Mouse (Mus musculus): ENCODE measurements around the gene 2310002L09Rik.
"Not testable (repeated sequence)": the region's sequence is repeated elsewhere in the genome, so short reads cannot be mapped to it uniquely, and the experiment has no call there.

2310002L09Rik gene

DNA sequence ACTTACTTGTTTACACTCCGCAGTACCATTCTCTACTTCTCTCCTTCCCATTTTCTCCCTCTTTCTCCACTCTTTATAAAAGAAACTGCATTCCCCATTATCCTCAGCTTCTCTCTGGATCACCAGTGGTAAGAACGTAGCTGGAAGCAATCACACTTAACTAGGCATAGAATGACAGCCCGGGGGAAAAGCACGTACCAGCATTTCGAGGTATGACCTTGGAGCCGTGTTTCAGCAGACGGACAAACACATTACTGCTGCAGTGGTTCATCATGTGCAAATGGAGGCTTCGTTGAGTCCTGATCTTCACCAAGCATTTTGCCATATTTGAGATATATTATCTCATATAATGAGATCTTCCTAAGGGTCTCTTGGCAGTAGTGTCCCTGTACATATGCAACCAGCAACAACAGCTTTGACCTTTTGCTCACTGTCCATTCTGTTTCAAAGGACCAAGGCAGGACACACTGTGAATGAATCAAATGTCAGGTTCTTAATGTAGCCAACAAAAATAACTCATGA is at the start of gene 2310002L09Rik:
2310002L09Rik (minus strand) TSS at position 472 of the 522 bp plus-strand sequence.
- DNase-seq: no peak

DNA sequence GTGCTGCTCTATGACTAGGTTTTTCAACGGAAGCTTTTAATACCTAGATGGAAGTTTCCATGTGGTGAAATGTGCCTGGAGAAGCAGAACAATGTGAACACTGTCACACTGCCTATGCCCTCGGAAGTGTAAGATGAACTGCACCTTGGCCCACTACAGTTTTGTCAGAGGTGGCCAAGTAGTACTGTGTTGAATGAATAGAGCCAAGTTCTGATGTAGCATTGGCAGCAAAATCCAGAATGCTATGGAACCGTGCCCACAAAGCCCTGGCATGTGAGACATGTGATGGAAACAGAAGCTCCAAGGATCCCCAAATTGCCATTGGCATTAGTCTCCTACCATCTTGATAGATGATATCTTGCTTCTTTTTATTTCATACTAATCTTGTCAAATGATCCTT is 29.8 kb upstream of the 2310002L09Rik start:
- no peak for DNase-seq

DNA sequence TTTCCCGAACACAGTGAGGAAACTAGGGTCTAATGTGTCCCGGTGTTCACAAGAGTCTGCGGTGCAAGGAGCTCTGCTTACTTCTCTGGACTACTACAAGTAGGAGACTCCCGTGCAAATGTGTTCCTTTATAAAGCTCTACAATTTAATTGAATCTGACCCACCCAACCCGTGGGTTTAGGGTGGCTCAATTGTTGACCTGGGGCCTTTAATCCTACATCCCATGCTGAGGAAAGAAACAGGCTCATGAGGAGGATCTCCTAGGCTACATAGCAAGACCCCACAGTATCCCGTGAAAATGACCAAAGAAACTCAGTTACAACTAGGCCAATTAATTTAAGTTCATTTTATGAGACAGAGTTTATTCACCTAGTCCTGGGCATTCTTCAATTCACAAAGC is 30.0 kb downstream of the 2310002L09Rik start, which contains the start of gene Gm11756:
Gm11756 (minus strand) TSS at position 101 of the 400 bp plus-strand sequence.
- not testable (repeated sequence) for DNase-seq

GRCm38 (mm10) chr4:73905853-73906252 is 44.8 kb downstream of the 2310002L09Rik start, which contains the start of gene Gm13871:
Gene Gm13871, minus strand, starts transcription at chr4:73905953.
- not testable (repeated sequence) for DNase-seq

DNA sequence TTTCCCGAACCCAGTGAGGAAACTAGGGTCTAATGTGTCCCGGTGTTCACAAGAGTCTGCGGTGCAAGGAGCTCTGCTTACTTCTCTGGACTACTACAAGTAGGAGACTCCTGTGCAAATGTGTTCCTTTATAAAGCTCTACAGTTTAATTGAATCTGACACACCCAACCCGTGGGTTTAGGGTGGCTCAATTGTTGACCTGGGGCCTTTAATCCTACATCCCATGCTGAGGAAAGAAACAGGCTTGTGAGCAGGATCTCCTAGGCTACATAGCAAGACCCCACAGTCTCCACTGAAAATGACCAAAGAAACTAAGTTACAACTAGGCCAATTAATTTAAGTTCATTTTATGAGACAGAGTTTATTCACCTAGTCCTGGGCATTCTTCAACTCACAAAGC is 59.6 kb downstream of the 2310002L09Rik start, which contains the start of gene Gm11757:
Gm11757 (minus strand) TSS at position 101 of the 400 bp plus-strand sequence.
- not testable (repeated sequence) for DNase-seq
